Mouse (Mus musculus) olfactory bulb, adult 2 months (tissue): ENCODE results near the gene Mfsd9.

Experiments
- CTCF ChIP-seq: fragments of 200-500 bp; IDR thresholded peaks from 2 replicates; pipeline ENCODE4 v1.5.1; 2012; ENCODE audit warnings: low read depth, mild to moderate bottlenecking, low read length, moderate library complexity; ENCODE audit not compliant: insufficient read depth
- POLR2A ChIP-seq: fragments of 200-500 bp; IDR thresholded peaks from 2 replicates; pipeline ENCODE4 v1.6.1; 2012; ENCODE audit warnings: mild to moderate bottlenecking, low read depth, low read length, moderate library complexity; ENCODE audit not compliant: insufficient read depth

DNA sequence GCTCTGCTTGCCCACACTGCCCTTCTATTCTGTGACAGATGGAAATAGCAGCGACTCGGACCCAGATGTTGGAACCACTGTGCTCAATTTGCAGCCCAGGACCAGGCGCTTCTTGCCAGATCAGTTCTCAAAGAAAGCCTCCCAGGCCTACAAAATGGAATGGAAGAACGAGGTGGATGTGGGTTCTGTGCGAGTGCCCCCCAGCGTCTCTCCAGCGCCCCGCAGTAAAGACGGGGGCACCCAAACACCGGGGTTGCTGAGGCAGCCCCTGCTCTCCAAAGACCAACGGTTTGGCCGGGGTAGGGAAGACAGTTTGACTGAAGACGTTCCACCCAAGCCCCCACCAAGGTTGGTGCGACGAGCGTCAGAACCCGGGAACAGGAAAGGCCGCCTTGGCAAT lies 22.9 kb downstream of the Mfsd9 start:
- no peak for TF ChIP-seq CTCF
- no peak for TF ChIP-seq POLR2A
